Mouse (Mus musculus) gastrocnemius, adult 2 months (tissue): Measurements from ENCODE around the gene Card10. TPM values are rescaled to one million over a fixed set of nuclear protein-coding genes. Genes with fewer than 3 reads are reported as not detected.
A peak's percentile ranks its signal among the peaks of the same experiment; 100 is the strongest.

Experiments
- DNase-seq: peaks from one replicate; pipeline ENCODE4 v3.0.0; 2022
- H3K27ac ChIP-seq: fragments of 200-600 bp; 2 replicates; pipeline ENCODE4 v1.8.1; 2022; ENCODE audit warnings: mild to moderate bottlenecking
- H3K4me3 ChIP-seq: fragments of 200-600 bp; 2 replicates; pipeline ENCODE4 v1.8.1; 2022; ENCODE audit warnings: mild to moderate bottlenecking, moderate library complexity
- CTCF ChIP-seq: fragments of 200-600 bp; IDR thresholded peaks from 2 replicates; pipeline ENCODE4 v1.8.1; 2022; ENCODE audit warnings: antibody characterized with exemption, mild to moderate bottlenecking, moderate library complexity
- intact Hi-C: fragments of 180-260 bp; cut with DNase I; formaldehyde crosslinking; loops from one replicate; pipeline ENCODE4 v1.15.1; 2025
- total RNA-seq, 2 experiments: library from RNA; stranded (reverse); gene quantifications; 2 replicates each; pipeline ENCODE4 v1.2.3; 2021

Gene Card10
- total RNA-seq, 2 experiments from 2014 or later = 6.1 to 6.8 TPM

DNA sequence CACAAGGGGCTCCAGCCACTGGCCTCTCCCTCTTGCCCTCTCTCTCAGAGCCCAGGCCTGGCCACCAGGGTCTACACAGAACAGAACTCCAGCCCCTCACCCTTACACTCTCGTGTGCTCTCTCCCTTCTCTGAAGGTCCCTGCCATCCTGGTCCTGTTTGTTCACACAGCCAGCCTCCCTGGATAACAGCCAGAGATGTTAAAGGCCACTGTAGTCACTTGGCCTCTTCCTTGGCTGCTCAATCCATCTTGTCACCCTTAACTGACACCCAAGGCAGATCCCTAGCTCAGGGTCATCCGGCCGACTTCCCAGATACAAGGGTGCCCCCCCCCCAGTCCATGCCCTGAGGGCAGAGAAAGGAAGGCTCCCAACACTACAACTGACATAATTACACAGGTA lies 47.6 kb downstream of the Card10 start:
- intact Hi-C loops = no loop called here
- Histone ChIP-seq H3K27ac (no peak overlapping the region), H3K4me3 (no peak overlapping the region)
- DNase-seq = no peak
- no peak for TF ChIP-seq CTCF

DNA sequence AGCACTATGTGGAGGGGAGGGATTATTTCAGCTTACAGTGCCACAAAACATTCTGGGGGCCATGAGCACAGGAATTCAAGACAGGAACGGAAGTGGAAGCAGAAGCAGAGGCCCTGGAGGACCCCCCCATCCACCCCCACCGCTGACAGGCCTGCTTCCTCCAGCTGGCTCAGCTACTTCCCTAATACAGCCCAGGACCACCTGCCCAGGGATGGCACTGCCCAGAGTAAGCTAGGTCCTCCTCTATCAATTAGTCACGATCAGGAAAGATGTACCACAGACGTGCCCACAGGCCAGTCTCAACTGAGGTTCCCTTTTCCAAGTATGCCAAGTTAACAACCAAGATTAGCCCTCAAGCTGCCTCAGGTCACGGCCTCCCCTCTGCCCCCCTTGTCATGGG lies 48.7 kb downstream of the Card10 start:
- no peak for DNase-seq
- no peak overlapping the region for H3K27ac ChIP-seq
- intact Hi-C loops = no loop called here
- H3K4me3 ChIP-seq = no peak overlapping the region
- no peak for TF ChIP-seq CTCF

DNA sequence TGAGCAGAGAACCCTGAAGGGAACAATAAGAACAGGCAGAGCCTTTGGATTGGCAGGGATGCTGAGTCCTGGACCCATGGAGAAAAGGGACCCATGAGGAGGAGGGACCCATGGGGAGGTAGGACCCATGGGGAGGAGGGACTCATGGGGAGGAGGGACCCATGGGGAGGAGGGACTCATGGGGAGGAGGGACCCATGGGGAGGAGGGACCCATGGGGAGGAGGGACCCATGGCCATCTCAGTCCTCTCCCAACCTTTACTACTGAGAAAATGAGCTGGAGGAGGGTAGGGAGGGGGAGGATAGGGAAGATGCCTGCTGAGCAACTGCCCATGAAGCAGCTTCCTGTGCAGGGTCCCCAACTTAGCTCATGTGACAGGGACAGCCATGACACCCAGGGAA lies 49.9 kb downstream of the Card10 start:
- Histone ChIP-seq H3K4me3 (no peak overlapping the region), H3K27ac (no peak overlapping the region)
- DNase-seq = no peak
- no peak for TF ChIP-seq CTCF
- intact Hi-C loops = no loop called here

DNA sequence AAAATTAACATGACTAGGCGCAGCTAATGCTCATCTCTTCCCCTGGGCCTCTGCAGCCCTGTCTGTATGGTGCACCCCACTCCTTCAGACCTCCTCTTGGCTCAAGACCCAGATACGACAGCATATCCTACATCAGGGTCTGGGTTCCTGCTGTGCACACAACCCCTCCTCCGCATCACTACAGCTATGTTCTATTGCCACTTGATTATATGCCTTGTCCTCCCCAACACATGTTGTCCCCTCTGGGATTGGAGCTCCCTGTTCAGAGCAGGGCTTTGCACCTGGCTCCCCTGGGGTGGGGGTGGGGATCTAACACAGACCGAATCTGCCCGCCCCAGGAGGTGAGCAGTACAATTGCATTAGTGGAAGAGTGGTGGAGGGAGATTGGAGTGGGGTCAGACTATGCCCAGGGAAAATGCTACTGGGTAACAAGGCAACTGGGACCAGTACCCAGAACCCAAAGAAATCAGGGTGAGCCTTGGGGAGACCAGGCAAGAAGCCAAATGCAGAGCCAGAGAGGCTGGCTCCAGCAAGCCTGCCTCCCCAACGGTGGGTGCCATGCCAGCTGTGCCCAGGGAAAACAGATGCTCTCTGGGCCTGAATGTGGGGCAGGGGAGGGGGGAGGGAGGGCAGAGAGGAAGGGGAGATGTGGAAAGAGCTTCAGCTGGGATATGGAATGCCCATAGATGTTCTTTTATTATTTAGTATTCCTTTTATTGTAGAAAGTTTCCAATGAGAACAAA lies 52.1 kb downstream of the Card10 start:
- no peak overlapping the region for H3K27ac ChIP-seq
- intact Hi-C loops = no loop called here
- no peak overlapping the region for H3K4me3 ChIP-seq
- DNase-seq = no peak
- TF ChIP-seq CTCF = no peak

DNA sequence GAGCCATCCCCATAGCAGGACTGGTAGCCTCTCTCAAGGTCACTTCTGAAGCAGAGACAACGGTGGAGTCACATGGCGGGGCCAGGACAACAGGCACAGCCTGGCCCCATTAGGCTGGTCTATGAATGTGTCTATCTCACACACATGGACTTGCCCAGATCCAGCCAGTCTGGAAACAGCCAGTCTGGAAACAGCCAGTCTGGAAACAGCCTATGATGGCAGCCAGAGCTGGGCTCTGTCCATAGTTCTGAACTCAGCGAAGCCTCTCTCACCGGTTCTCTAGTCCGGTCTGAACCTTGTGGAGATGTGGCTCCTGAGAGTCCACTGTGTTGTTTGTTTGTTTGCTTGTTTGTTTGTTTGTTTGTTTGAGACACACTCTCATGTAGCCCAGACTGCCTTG lies 53.0 kb downstream of the Card10 start:
- TF ChIP-seq CTCF = no peak
- intact Hi-C loops = no loop called here
- DNase-seq = no peak

DNA sequence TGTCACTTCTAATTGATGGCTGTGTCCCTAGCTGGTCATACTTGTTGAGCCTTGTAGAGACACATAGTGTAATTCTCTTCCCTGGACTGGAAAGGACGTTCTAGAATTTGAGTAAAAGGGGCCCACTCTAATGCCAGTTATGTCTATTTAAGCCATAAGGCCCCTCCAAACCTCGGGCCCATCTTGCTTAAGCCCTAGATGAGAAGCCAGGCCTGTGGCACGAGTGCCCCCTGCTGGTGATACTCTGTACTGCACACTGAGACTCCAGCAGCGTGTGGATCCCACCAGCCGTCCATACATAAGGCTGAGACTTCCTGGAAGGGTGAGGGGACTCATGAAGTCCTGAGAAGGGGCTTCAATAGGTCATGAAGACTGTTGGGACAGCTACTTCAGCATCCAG lies 58.6 kb downstream of the Card10 start:
- DNase-seq = peak; percentile 73
- no peak; the same call in 1 of the 2 replicates for TF ChIP-seq CTCF
- intact Hi-C loops = loop anchor here (2.0 kb wide), 1 partner anchor 121 kb away; no protein-coding TSS in a partner anchor
- Histone ChIP-seq H3K4me3 (no peak overlapping the region), H3K27ac (no peak overlapping the region)

More for the DNA sequence above, 53.0 kb downstream of the Card10 start:
- Histone ChIP-seq H3K27ac (no peak overlapping the region), H3K4me3 (no peak overlapping the region)

DNA sequence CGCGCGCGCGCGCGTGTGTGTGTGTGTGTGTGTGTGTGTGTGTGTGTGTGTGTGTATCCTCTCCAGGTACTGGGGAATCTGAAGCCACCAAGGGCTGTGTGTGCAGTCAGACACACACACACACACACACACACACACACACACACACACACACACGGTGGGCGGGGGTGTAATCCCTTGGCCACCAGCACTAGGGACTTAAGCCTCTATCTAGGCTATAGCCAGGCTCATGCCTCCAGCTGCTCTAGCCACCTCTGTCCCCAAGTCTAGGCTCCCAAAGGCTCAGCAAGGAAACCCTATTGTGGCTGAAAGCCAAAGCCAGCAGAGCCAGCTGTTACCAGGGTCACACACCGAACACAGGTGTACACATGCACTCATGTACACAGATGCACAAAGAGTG lies 60.0 kb downstream of the Card10 start:
- no peak for DNase-seq
- no peak overlapping the region for H3K27ac ChIP-seq
- intact Hi-C loops = no loop called here
- no peak overlapping the region for H3K4me3 ChIP-seq
- TF ChIP-seq CTCF = no peak

DNA sequence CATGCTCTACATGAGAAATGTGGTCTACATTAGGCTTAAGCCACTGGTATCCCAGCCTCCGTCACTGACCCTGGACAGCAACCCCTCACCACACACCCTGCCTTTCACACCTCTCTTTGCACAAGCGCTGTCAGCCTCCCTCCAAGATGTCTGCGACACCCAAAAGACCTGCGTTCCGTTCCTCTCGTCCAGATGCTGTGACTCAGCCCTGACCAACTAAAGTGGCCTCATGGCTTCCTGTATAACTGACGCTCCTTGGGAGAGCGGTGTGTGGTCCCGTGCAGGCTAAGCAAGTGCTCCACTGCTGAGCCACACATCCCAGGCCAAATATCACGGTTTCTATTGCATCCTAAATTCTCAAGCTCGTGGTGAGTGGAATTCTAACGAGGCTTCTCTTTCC lies 62.2 kb downstream of the Card10 start:
- intact Hi-C loops = no loop called here
- no peak for DNase-seq
- Histone ChIP-seq H3K27ac (no peak overlapping the region), H3K4me3 (no peak overlapping the region)
- TF ChIP-seq CTCF = no peak

DNA sequence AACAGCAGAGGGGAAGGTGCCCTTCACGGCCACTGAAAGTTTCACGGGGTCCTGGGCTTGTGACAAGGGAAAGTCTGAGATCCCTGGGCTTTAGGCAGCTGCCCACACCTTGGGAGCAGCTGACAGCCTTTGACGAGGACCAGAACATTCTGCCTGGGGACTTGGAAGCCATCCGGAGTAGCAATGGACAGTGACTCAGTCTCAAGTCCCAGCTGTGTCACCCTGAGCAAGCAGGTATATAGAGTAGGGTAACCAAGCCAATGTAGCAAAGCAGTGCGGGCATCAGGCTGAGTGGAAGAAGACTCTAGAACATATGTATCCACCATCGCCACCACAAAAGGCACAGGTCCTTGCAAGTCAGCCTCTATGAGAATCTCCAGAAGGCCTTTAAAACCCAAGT lies 65.7 kb downstream of the Card10 start:
- DNase-seq = no peak
- intact Hi-C loops = no loop called here
- no peak for TF ChIP-seq CTCF
- Histone ChIP-seq H3K27ac (no peak overlapping the region), H3K4me3 (no peak overlapping the region)

DNA sequence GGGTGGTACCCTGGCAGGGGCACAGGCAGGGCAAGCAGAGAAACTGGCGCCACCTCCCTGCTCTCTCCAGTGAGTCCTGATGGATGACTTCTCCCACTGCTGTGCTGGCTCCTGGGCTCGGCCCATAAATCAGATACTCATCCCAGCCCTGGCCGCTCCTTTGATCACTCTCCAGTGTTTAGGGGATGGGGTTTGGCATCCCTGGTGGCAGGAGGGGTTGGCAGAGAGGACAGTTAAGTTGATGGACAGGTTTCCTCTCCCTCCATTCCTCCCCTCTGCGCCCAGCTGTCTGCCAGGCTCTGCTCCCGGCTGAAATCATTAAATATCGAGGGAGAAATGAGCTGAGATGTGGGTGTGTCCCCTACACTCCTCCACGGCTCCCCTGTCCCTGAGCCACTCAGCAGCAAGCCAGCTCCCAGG lies 66.2 kb downstream of the Card10 start:
- DNase-seq = no peak
- intact Hi-C loops = no loop called here
- TF ChIP-seq CTCF = no peak
- H3K4me3 ChIP-seq = no peak overlapping the region
- H3K27ac ChIP-seq = no peak overlapping the region

DNA sequence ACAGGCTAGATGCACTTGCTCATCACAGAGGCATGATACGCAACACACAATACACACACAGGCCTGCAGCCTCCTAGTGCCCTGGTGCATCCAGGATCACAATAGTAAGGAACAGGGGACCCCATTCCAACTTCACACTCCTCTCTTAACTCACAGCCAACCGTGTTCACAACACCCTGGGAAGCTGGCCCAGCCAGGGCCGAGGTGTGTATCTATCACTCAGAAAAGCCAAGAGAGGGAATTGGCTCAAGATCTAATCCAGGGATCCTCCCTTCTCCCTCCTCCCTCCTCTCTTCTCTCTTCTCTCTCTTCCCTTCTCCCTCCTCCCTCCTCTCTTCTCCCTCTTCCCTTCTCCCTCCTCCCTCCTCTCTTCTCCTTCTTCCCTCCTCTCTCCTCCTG lies 66.7 kb downstream of the Card10 start:
- no peak for DNase-seq
- Histone ChIP-seq H3K4me3 (no peak overlapping the region), H3K27ac (no peak overlapping the region)
- TF ChIP-seq CTCF = no peak
- intact Hi-C loops = no loop called here

DNA sequence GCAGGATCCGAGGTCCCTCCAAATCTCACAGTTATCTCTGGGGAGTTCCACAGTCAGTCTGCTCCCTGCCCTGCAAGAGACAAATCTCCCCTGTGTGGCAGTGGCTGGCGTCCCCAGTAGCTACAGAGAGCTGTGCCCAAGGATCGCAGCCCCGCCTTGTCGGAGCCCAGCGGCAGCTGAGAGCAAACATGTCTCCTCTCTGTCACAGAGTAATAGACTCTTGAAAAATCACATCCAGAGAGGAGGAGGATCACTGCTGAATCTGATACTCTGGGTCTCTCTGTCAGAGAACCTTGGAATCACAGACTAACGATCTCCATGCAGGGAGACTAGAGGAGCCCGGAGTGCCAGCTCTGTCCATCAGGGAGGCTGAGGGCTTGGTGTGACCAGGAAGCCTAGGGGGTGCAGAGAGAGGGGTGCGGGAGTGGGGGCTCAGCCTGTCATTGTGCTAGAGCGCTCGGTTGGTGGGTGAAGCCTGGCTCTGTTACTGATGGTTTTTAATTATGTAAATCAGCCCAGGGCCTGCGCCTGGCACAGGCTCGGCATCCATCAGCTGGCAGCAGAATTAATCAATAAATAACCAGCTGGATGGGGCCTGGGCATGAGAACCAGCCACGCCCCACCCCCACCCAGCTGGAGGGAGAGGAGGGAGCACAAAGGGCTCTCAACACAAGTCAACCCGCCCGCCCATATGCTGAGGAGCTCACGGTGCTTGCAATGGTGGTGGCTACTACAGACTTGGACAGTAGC lies 67.2 kb downstream of the Card10 start:
- TF ChIP-seq CTCF = no peak
- no peak for DNase-seq

DNA sequence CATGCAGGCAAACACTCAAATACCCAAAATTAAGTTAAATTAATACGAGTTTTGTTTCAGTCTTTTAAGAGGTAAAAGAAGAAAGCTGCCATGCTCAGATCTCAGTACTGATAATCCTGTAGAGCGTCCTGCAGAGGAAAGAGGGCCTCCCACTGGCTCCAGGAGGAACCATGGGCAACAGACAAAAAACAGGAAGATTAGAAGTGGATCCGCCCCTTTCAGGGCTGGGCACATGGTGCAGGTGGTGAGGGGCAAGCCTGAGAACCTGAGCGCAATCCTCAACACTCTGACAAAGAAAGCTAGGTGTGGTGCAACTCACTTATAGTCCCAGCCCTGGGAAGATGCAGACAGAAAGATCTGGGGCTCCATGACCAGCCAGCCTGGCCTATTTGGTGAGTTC lies 71.0 kb downstream of the Card10 start:
- H3K27ac ChIP-seq = no peak overlapping the region
- intact Hi-C loops = no loop called here
- TF ChIP-seq CTCF = no peak
- H3K4me3 ChIP-seq = no peak overlapping the region
- DNase-seq = no peak

More for the DNA sequence above, 67.2 kb downstream of the Card10 start:
- no peak overlapping the region for H3K27ac ChIP-seq
- intact Hi-C loops = no loop called here
- no peak overlapping the region for H3K4me3 ChIP-seq
